Mouse (Mus musculus) monocyte, adult 2 months (primary cell): ENCODE results near the gene Kcng4.

Experiments
- DNase-seq, 2 experiments: peaks; one replicate each; pipeline ENCODE4 v3.0.0; 2022; ENCODE audit warnings: low spot score in 2 of 2, low read depth in 1 of 2

Kcng4 gene

GRCm38 (mm10) chr8:119642960-119643359 is 7.5 kb upstream of the Kcng4 start:
- DNase-seq: no peak

GRCm38 (mm10) chr8:119641058-119641457 is 5.6 kb upstream of the Kcng4 start:
- DNase-seq: no peak

- no peak for DNase-seq
Measured at GRCm38 (mm10) chr8:119639798-119640197, 4.3 kb upstream of the Kcng4 start.

- no peak for DNase-seq
Measured at GRCm38 (mm10) chr8:119638261-119638660, 2.8 kb upstream of the Kcng4 start.

- DNase-seq: no peak
Measured at GRCm38 (mm10) chr8:119637381-119637780, 1.9 kb upstream of the Kcng4 start.

- DNase-seq: no peak
Measured at GRCm38 (mm10) chr8:119636766-119637165, 1.3 kb upstream of the Kcng4 start.

GRCm38 (mm10) chr8:119635958-119636357 is 478 bp upstream of the Kcng4 start:
- DNase-seq: no peak

GRCm38 (mm10) chr8:119634616-119635336 is 704 bp downstream of the Kcng4 start:
- DNase-seq: no peak

GRCm38 (mm10) chr8:119632909-119633308 is 2.6 kb downstream of the Kcng4 start:
- DNase-seq: no peak

- DNase-seq: no peak
Measured at GRCm38 (mm10) chr8:119632246-119632645, 3.2 kb downstream of the Kcng4 start.

- DNase-seq: no peak
Measured at GRCm38 (mm10) chr8:119630841-119631240, 4.6 kb downstream of the Kcng4 start.

- no peak for DNase-seq
Measured at GRCm38 (mm10) chr8:119627613-119628359, 7.7 kb downstream of the Kcng4 start.

GRCm38 (mm10) chr8:119627199-119627598 is 8.3 kb downstream of the Kcng4 start:
- no peak for DNase-seq

- no peak for DNase-seq
Measured at GRCm38 (mm10) chr8:119625788-119626187, 9.7 kb downstream of the Kcng4 start.

- no peak for DNase-seq
Measured at GRCm38 (mm10) chr8:119624916-119625315, 10.6 kb downstream of the Kcng4 start.

GRCm38 (mm10) chr8:119623744-119624143 is 11.7 kb downstream of the Kcng4 start:
- no peak for DNase-seq

GRCm38 (mm10) chr8:119623061-119623460 is 12.4 kb downstream of the Kcng4 start:
- DNase-seq: no peak

- DNase-seq: no peak
Measured at GRCm38 (mm10) chr8:119622555-119622954, 12.9 kb downstream of the Kcng4 start.

GRCm38 (mm10) chr8:119620848-119621465 is 14.5 kb downstream of the Kcng4 start:
- no peak for DNase-seq

- no peak for DNase-seq
Measured at GRCm38 (mm10) chr8:119620116-119620840, 15.2 kb downstream of the Kcng4 start.

GRCm38 (mm10) chr8:119618887-119619286 is 16.6 kb downstream of the Kcng4 start:
- DNase-seq: no peak
